Mouse (Mus musculus): Measurements from ENCODE around the gene Slc30a3. TPM values are rescaled to one million over a fixed set of nuclear protein-coding genes. Genes with fewer than 3 reads are reported as not detected.

The Slc30a3 gene
- total RNA-seq, 2 experiments from 2014 or later = 163 to 170 TPM

DNA sequence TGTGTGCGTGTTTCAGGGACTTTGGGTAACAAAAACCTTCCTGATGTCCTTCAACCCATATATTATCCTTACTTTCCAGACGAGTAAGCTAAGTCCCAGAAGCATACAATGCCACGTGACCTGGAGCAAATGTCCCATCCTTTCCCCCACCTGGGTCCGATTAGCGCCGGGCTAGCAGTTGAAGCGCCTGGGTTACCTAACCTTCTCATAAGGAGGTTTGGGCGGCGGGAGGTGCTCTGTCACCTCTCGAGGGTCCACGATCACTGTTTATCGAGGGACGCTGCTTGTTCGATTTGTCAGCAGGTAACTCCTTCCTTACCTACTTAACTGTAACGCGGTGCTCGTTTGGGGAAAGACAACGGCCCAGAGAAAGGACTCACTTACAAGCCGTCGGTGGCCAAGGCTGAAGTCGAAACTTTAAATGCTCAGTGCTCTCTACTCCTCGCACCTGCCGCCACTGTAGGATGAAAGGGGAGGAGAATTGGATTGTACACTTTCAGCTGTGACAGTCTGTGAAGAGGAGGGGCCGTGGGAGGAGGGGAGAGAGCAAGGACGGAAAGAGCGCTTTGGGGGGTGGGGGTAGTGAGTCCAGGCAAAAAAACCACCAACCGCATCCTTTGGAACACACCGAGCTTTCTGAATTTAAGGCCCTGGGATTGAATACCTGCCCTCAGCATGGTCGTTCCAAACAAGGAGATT lies 13.8 kb downstream of the Slc30a3 start:
- intact Hi-C loops (cut with DNase I) = loop anchor here (1.0 kb wide), 1 partner anchor 101 kb away; no protein-coding TSS in a partner anchor
- peak in 1 of 2 experiments; percentile 68 for DNase-seq (ENCODE audit: low spot score in 2 of 2)

- peak; percentile 53 to 80 for DNase-seq (ENCODE audit: low spot score in 2 of 2)
- intact Hi-C loops (cut with DNase I) = loop anchor here (1.0 kb wide), 2 partner anchors 28 to 100 kb away; no protein-coding TSS in a partner anchor
Measured at GRCm38 (mm10) chr5:31093151-31094041, 14.6 kb downstream of the Slc30a3 start.

DNA sequence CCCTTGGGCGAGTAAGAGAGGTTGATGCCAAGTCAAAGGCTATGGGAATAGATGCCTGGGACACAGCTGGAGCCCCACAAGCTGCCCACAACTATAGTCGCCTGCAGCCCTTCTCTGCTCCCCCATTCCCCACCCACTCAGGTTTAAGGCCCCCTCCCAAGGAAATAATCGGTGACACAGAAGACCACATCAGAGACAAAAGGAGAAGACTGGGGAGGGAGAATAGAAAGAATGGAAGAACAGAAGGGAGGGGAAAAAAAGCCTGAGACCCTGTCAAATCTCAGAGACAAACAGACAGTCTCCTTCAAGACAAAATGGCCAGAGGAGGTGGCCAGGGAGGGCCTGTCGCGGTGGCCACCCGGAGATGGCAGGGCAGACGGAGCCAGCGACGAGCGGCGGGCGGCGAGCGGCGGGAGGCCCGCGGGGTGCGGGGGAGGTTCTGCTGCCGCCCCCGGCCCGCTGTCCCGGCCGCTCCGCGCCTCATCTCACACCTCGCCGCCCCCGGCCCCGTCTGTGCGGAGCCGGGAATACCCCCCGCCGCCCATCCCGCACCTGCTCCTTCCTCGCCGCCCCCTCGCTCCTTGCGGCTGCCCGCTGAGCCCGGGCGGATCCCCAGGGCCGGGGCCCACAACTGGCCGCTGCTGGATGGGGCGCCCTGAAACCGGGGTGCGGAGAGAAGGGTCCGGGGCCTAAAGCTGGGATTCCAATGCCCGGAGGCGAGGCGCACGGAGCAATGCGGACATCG lies 15.6 kb downstream of the Slc30a3 start:
- intact Hi-C loops (cut with DNase I) = loop anchor here (1.0 kb wide), 1 partner anchor 12 kb away; no protein-coding TSS in a partner anchor
- peak; percentile 69 to 70 for DNase-seq (ENCODE audit: low spot score in 2 of 2)

DNA sequence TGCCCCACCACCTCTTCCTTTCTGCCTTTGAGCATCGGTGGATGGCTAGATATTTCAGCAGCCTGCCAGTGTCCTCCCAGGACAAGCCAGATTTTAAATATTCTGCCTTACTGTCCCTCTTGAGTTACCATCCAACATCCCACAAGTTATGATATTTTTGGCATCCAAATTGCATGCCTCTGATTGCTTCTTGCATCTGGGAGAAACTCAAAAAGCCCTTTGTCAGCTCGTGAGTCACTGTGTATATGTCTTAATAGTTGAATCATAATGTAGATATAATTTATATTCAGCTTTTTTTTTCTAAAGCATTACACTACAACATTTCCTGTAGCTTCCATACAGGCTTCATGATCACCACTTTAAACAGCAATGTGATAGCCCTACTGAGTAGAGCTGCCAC lies 20.9 kb downstream of the Slc30a3 start:
- DNase-seq (ENCODE audit: low spot score in 2 of 2) = peak in 1 of 2 experiments; percentile 69

DNA sequence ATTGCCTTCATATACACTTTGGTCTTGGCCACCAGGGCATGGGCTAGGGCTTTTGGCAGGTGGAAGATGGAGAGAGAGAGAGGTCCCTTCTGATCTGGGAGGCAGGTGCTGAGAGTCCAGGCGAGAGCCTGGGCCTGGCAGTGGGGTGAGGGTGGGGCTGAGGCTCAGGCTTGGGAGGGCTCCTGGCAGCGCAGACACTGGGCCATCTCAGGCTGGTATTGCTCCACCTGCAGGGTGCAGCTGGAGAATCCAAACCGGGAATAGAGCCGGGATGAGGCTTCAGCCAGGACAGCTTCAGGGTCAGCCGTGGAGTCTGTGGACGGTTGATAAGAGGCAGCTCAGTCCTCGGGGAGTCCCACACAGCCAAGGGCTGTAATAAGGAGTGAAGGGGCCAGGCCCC lies 21.4 kb downstream of the Slc30a3 start:
- peak in 1 of 2 experiments; percentile 6 for DNase-seq (ENCODE audit: low spot score in 2 of 2)
- intact Hi-C loops (cut with DNase I) = no loop called here

More for the DNA sequence above, 20.9 kb downstream of the Slc30a3 start:
- intact Hi-C loops (cut with DNase I) = no loop called here

- no peak for DNase-seq (ENCODE audit: low spot score in 2 of 2)
- intact Hi-C loops (cut with DNase I) = no loop called here
Measured at GRCm38 (mm10) chr5:31083949-31084348, 24.1 kb downstream of the Slc30a3 start.

GRCm38 (mm10) chr5:31082935-31083625 lies 25.0 kb downstream of the Slc30a3 start:
- DNase-seq (ENCODE audit: low spot score in 2 of 2) = peak in 1 of 2 experiments; percentile 4
- intact Hi-C loops (cut with DNase I) = no loop called here

DNA sequence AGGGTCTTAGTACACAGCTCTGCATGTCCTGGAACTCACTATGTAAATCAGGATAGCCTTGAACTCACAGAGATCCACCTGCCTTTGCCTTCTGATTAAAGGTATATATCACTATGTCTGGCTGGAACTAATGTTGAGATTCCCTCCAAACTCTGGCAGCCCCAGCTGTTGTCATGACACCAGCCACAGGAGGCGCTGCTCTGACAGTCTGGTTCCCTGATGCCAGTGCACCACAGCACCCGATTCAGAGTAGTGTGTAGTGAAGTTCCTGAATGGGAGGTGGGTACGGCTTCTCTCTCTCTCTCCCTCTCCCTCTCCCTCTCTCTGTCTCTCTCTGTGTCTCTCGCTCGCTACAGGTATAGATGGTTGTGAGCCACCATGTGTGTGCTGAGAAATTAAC lies 25.7 kb downstream of the Slc30a3 start:
- peak; percentile 47 to 68 for DNase-seq (ENCODE audit: low spot score in 2 of 2)
- intact Hi-C loops (cut with DNase I) = no loop called here

DNA sequence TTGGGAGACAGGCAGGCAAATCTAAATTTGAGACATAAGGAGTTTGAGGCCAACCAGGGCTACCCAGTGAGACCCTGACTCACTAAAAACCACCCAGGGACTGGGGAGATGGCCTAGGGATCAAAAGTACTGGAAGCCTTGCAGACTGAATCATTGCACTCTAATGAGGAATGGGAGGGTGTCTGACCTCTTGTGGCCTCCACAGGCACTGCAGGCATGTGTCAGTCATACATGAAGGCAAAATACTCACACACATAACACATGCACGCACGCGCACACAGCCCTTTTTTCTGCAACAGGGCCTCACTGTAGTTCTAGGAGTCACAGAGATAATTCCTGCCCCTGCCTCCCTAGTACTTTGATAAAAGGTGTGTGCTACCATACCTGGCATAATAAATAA lies 26.7 kb downstream of the Slc30a3 start:
- DNase-seq (ENCODE audit: low spot score in 2 of 2) = peak in 1 of 2 experiments; percentile 60
- intact Hi-C loops (cut with DNase I) = no loop called here

DNA sequence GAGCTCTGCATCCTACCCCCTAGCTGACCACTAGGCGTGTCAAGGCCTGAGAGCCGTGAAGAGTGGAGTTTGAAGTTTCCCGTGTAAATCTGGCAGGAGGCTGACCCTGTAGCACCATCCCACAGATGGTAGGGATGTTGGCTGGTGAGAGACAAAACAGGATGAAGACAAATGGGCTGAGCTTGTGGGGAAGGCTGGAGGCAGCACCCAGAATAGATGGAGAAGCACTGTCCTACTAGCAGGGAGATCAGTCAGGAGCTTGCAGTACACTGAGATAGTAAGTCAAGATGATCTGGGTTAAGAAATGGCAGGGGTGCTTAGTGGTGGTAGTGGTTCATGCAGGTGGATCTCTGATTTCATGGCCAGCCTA lies 27.3 kb downstream of the Slc30a3 start:
- DNase-seq (ENCODE audit: low spot score in 2 of 2) = peak in 1 of 2 experiments; percentile 70
- intact Hi-C loops (cut with DNase I) = loop anchor here (1.0 kb wide), 2 partner anchors 12 to 41 kb away; no protein-coding TSS in a partner anchor

DNA sequence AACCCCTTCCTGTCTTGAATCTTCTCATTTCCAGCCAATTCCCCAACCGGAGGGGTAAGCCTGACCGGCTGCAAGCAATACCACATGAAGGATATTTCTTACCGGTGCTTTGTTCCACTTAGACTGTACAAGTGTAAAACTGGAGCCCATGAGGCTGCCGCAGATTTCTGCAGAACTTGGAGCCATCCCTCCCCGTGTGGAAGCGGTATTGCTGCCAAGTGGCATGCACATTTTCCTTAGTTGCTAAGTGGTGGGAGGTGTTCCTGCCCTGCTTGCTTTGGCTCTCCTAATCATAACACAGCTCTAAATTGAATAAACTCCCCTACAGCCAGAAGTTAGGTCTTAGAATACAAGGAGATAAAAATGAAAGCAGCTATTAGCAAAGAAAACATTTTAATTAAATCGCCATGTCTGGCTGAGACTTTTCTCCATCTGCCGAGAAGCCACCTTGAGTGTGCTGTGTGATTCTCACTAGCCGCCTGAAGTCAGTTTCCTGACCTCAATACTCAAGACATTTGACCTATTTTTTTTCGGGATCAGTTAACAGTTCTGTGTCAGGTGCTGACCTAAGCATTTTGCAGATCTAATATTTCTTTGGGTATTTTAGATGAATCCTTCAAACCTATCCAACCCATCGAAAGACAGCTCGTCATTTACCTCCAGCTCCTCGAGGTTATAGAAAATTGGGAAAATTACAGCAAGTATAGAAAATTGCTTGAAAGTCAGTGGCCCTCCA lies 27.8 kb downstream of the Slc30a3 start:
- peak; percentile 68 to 91 for DNase-seq (ENCODE audit: low spot score in 2 of 2)
- intact Hi-C loops (cut with DNase I) = loop anchor here (1.0 kb wide), 2 partner anchors 12 to 41 kb away; no protein-coding TSS in a partner anchor

DNA sequence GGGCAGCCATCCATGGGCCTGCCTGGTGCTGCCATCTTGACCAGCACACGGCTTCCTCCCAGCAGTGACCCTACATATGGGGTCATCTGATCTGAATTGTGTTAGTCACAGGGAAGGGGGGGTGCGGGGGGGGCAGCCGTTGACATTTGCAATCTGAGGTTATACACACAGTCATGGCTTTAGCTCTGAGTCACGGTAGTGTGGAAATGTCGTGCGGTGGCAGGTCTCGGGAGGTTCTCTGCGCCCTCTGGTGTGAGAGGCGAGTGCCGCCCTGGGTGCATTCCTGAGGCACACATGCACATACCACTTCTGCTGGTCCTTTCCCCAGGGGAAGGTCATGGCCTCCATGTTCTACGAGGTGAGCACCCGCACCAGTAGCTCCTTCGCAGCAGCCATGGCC lies 31.7 kb downstream of the Slc30a3 start:
- intact Hi-C loops (cut with DNase I) = no loop called here
- DNase-seq (ENCODE audit: low spot score in 2 of 2) = no peak

GRCm38 (mm10) chr5:31073176-31073575 lies 34.9 kb downstream of the Slc30a3 start:
- DNase-seq (ENCODE audit: low spot score in 2 of 2) = no peak
- intact Hi-C loops (cut with DNase I) = no loop called here

DNA sequence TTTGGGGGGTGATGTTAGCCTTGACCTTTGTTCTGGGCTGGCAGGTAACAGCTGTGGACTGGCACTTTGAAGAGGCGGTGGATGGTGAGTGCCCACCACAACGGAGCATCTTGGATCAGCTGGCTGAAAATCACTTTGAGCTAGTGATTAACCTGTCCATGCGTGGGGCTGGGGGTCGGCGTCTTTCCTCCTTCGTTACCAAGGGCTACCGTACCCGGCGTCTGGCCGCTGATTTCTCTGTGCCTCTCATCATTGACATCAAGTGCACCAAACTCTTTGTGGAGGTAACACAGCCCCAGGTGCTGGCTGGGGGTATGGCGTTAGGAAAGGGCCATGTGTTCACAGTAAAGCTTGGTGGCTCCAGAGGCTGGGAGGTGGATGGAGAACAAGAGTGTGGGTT lies 36.2 kb downstream of the Slc30a3 start:
- intact Hi-C loops (cut with DNase I) = no loop called here
- no peak for DNase-seq (ENCODE audit: low spot score in 2 of 2)

GRCm38 (mm10) chr5:31071059-31071458 lies 37.0 kb downstream of the Slc30a3 start:
- intact Hi-C loops (cut with DNase I) = no loop called here
- peak in 1 of 2 experiments; percentile 53 for DNase-seq (ENCODE audit: low spot score in 2 of 2)

- peak in 1 of 2 experiments; percentile 63 for DNase-seq (ENCODE audit: low spot score in 2 of 2)
Measured at GRCm38 (mm10) chr5:31069810-31070209, 38.2 kb downstream of the Slc30a3 start.

GRCm38 (mm10) chr5:31055216-31056140 lies 52.6 kb downstream of the Slc30a3 start:
- intact Hi-C loops (cut with DNase I) = no loop called here

More at GRCm38 (mm10) chr5:31069810-31070209, 38.2 kb downstream of the Slc30a3 start:
- intact Hi-C loops (cut with DNase I) = no loop called here

More at GRCm38 (mm10) chr5:31055216-31056140, 52.6 kb downstream of the Slc30a3 start:
- DNase-seq (ENCODE audit: low spot score in 2 of 2) = no peak
